Mouse (Mus musculus) left cerebral cortex, postnatal 4 days (tissue): ENCODE results near the gene Vmn1r131. TPM values are rescaled to one million over a fixed set of nuclear protein-coding genes. Genes with fewer than 3 reads are reported as not detected.
"Not testable (repeated sequence)": the region's sequence is repeated elsewhere in the genome, so short reads cannot be mapped to it uniquely, and the experiment has no call there.

Experiments
- DNase-seq: peaks from one replicate; pipeline ENCODE4 v3.0.0-alpha.2; 2022
- intact Hi-C: fragments of 180-260 bp; cut with DNase I; formaldehyde crosslinking; loops from one replicate; pipeline ENCODE4 v1.15.1; 2025
- total RNA-seq, 2 experiments: library from RNA; stranded (reverse); gene quantifications; 2 replicates each; pipeline ENCODE4 v1.2.3; 2021

The Vmn1r131 gene
- not detected for total RNA-seq

DNA sequence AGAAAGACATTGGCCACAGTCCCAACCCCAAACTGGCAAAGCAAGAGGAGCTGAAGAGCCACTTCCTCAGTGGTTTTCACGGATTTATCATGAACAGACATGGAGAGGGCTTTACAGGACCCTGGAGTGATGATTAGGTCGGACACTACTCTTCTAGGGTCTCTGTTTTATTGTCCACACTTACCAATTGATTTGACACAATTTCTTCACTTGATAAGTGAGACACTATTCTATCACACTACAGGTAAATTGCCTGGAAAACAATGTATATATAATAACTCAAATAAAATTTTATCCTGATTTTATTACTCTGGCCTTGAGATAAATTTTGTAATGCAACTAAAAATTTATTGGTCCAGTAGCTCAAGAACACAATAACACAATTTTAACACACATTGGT is at the start of gene Vmn1r131:
TSS of gene Vmn1r131 (minus strand) at position 101 of the 400 bp plus-strand sequence.
- intact Hi-C loops, DNase-seq: not testable (repeated sequence)

DNA sequence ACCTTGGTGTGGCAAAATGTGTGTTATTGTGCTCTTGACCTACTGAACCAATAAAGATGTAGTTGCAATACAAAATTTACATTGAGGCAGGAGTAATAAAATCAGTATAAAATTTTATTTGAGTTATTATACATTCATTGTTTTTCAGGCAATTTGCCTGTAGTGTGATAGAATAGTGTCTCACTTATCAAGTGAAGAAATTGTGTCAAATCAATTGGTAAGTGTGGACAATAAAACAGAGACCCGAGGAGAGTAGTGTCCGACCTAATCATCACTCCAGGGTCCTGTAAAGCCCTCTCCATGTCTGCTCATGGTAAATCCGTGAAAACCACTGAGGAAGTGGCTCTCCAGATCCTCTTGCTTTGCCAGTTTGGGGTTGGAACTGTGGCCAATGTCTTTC is 34.4 kb downstream of the Vmn1r131 start, which contains the start of gene Vmn1r130:
TSS of gene Vmn1r130 (plus strand) at position 301 of the 400 bp plus-strand sequence.
- DNase-seq, intact Hi-C loops: not testable (repeated sequence)

Other genes with a start within 250 kb of the Vmn1r131 start
- not detected for gene Vmn1r126, start 244.6 kb downstream of the Vmn1r131 start, total RNA-seq
- not detected for gene Vmn1r127, start 226.2 kb downstream of the Vmn1r131 start, total RNA-seq
- not detected for gene Vmn1r128, start 196.7 kb downstream of the Vmn1r131 start, total RNA-seq
- not detected for gene Vmn1r129, start 184.8 kb downstream of the Vmn1r131 start, total RNA-seq
- not detected for gene Gm6882, start 113.3 kb downstream of the Vmn1r131 start, total RNA-seq
- not detected for gene Vmn1r130, start 34.3 kb downstream of the Vmn1r131 start, total RNA-seq
- not detected for gene Vmn1r132, start 68.0 kb upstream of the Vmn1r131 start, total RNA-seq
- not detected for gene Gm4175, start 215.4 kb upstream of the Vmn1r131 start, total RNA-seq